Mouse (Mus musculus) MN1 (cell line): ENCODE measurements around the gene Elf2.
A peak's percentile ranks its signal among the peaks of the same experiment; 100 is the strongest.
"Not testable (repeated sequence)": the region's sequence is repeated elsewhere in the genome, so short reads cannot be mapped to it uniquely, and the experiment has no call there.

ENCODE experiments used
- DNase-seq: peaks from one replicate; pipeline ENCODE4 v3.0.0-alpha.2; 2016; ENCODE audit warnings: low spot score

Gene Elf2

GRCm38 (mm10) chr3:51233474-51233873, 107.0 kb downstream of the Elf2 start:
- no peak for DNase-seq

DNA sequence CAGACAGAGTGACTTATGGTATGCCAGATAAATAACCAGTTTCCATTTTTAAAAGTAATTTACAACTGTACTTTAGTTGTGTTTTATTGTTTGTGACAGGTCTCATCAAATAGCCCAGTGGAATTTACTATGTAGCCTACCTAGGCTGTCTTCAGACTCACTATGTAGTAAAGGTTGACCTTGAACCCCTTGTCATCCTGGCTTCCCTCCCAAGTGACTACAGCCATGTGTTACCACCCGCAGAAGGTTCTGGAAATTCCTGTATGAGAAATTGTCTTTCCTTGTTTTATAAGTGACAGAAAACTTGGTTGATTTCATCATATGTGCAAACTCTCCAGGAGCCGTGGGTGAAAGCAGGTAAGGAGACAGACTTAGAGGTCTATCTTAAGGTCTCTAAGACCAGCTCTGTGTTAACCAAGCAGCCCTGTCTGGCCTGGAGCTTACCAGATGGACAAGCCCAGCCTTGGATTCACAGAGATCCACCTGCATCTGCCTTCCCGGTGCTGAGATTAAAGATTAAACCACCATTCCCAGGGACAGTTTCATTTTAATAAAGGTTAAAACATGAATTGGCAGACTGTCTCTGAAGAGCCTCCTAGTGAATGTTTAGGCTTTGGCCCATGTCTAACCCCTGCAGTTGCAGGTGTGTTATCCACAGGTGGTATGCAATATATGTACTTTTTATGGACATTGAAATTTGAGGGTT, 108.1 kb downstream of the Elf2 start:
- DNase-seq, result no peak

- no peak for DNase-seq
Observed at GRCm38 (mm10) chr3:51231499-51231898, 109.0 kb downstream of the Elf2 start.

DNA sequence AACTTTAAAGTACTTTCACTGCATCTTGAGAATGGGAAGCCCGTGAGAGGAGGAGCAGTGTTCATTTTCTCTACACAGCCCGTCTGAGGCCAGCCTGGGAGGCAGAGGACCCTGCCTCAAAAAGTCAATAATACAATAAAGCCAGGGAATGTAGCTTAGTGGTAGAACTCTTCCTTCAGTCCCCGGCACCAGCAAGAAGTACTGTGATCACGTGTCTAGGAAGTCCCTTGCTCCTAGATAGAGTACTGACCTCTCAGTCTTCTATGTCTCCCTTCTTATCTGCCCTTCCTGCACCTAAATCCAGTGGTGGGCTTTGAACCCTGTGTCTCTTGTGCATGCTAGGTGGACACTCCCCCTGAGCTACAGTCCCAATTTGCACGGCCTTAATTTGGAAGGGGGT, 109.6 kb downstream of the Elf2 start:
- no peak for DNase-seq

GRCm38 (mm10) chr3:51230146-51230835, 110.2 kb downstream of the Elf2 start:
- DNase-seq, result no peak

DNA sequence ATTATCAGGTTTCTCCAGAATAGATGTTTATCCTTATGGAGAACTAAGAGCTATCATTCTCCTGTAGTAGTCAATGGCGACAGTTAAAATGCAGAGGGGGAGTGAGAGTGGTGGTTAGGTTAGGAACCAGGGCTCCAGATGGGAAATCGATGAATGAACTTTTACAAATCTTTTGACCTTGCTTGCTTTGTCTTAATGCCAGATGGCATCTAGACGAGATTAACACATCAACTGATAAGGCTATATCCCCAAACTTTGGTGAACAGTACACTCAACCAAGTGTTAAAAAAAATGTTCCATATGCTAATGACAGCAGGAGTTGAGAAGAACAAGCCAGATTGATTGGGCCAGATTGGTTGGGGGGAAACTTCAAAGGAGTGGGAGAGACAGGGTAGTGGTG, 111.2 kb downstream of the Elf2 start:
- no peak for DNase-seq

DNA sequence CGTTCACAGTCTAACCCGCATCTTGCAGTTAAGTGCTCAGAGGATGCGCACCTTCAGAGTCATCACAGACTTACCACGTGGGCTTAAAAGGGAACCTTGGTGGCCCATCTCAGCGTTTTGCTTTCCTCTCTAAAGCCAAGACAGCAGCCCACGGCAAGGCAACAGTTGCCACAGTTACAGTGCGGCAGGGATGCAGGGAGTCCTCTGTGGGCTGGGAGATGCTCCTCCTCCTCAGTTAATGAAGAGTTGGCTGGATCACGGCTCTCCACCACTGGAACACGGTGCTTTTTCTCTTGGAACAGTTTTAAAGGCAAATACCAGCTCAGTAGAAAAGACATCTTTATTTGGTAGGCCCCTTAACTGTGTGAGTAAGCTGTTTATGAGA, 111.7 kb downstream of the Elf2 start:
- DNase-seq, result no peak

GRCm38 (mm10) chr3:51228038-51228820, 112.2 kb downstream of the Elf2 start:
- DNase-seq, result peak; percentile 66

- no peak for DNase-seq
Observed at GRCm38 (mm10) chr3:51226601-51227000, 113.9 kb downstream of the Elf2 start.

GRCm38 (mm10) chr3:51225979-51226378, 114.5 kb downstream of the Elf2 start:
- no peak for DNase-seq

DNA sequence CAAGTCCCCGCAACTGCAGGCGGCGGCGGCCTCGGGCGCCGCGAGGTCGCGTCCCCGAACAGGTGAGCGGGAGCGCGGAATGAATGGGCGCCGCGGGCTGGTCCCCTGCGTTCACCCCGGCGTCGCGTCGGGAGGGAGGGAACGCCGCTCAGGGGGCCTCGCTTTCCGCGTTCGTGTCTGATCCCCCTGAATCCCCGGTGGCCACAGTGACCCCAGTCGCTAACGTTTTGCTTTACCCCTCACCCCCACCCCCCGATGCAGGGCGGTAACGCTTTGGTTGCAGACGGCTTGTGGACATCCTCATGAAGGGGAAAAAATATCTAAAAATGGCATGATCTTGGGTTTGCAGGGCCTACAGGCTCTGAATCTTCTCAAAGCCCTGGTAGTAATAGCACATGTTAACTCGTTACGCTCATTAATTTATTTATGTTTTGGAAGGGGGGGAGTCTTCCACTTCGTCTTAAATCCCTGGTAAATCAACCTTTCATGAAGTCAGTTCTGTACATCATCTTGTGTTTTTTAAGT, 115.2 kb downstream of the Elf2 start:
- peak; percentile 30 for DNase-seq

DNA sequence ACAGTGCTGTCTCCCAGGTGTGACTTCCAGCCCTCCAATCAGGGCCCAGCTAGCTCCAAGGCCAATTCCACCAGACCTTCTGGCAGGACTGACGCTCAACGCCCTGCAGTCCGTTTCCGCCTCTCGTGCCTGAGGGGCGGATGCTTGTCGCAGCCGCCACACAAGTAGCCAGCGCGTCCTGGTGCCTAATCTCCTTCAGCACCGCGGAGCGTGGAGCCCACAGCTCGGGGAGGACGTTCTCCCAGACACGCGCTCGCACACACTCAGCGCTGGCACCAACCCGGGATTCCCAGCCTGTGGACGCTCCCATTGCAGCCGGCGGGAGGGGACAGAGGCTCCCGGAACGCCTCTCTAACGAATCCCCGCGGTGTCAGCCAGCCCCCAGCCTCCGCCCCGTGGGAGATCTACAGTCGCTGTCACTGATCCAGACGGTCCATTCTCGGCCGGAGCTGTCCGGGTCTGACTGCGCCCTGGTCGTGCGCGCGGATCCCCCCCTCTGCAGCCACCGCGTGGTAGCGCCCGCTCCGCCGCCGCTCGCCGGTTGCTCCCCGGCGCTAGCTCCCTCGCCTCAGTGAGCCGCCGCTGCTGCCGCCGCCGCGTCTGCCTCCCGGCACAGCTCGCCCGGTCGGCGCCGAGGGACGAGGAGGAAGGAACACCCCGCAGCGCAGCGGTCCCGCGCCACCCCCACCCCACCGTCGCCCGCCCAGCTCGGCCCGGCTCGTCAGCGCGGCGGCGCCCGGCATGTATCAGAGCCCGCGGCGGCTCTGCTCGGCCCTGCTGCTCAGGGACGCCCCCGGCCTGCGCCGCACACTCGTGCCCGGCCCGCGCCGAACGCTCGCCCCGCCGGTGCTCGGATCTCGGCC, 115.9 kb downstream of the Elf2 start, which contains the start of gene Noct:
Noct (plus strand) TSS at position 85 of the 863 bp plus-strand sequence.
- DNase-seq, result peak; percentile 95

DNA sequence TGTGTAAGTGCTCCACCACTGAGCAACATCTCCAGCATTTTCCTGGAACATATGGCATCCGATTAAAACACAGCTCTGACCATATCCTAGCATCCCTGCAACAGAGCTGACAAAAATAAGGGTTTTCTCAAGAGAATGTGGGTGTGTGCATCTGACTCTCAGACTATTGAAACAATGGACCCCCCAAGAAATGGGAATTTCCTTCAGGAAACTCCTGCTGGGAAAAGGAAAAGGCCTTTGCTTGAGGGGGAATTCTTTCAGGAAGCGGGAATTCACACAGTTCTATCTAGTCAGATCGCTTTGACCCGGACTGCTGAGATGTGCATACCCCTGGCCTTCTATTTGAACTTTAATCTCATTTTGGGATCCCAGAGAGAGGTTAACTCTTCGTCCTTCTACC, 116.9 kb downstream of the Elf2 start:
- no peak for DNase-seq

DNA sequence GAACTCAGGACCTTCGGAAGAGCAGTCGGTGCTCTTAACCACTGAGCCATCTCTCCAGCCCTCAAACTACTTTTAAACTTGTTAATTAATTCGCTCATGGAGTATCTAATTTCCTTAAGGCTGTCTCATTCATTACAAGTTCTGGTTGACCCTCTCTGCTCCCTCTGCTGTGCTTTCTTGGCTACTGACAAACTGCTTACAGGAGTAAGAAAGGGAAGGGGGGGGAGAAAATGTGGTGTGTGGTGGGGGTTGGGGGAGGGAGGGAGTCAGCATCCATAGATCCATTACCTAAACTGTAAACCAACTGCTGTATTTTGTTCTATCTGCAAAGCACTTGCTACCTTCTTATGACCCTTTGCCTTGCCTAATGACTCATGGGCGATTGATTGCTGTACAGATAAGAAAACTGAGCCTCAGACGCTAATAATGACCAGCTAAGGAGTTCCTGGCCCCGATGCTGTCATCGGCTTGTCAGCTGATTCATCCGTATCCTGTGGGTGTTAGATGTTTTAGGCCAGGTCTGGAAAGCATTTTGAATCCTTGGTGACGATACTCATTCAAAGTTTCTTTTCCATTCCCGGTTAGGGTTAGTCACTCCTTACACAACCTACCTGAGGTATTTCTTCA, 117.5 kb downstream of the Elf2 start:
- peak; percentile 85 for DNase-seq

GRCm38 (mm10) chr3:51222302-51222701, 118.2 kb downstream of the Elf2 start:
- DNase-seq, result no peak

DNA sequence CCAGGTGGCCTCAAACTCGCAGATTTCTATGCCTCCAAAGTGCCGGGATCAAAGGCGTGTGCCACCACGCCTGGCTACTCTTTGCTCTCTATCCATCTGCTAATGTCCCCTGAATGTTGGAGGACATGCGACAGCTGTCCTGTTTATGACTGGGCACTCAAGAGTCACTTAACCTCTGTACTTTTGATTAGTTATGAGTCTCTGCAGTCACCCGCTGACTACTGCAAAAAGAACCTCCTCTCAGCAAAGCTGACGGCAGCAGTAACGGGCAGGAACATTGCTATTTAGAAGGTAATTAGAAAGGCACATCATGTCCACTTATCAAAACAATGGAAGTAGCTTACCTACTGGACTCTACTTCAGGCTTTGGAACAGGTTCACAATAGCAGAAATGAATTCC, 118.6 kb downstream of the Elf2 start:
- DNase-seq, result no peak

DNA sequence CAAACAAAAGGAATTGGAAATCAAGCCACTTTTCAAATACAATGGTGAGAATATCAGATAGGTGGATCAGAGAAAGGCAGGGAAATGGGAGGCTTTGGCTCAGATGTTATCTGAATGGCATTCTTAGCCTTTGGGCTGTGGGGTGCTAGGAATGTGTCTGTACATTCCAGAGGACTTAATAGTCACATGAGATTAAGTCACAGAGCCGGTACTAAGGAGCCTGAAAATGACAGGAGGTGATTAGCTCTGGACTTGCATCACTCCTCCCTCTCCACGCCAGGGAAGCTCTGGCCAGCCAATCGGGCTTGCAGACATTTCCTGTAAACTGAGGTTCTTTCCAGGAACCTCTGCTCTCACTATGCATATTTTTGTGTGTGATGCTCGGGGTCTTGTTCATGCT, 119.6 kb downstream of the Elf2 start:
- DNase-seq, result no peak

- DNase-seq, result no peak
Observed at GRCm38 (mm10) chr3:51219213-51219612, 121.2 kb downstream of the Elf2 start.

DNA sequence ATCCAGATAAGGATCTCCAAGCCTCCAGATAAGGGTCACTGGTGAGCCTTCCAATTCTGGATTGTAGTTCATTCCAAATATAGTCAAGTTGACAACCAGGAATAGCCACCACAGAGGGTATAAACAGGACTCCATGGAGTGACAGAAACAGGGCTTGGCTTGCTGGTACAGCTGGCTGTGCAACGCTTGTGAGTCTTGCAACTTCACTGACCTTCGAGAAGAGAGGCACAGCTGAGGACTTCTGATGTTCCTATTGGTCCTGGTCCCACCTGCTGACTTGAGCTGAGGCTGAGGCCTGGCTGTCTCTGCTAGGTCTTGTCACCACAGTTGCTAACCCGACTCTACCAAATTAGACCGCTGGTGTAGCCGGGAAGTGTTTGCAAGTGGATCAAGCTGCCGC, 122.1 kb downstream of the Elf2 start:
- not testable (repeated sequence) for DNase-seq

DNA sequence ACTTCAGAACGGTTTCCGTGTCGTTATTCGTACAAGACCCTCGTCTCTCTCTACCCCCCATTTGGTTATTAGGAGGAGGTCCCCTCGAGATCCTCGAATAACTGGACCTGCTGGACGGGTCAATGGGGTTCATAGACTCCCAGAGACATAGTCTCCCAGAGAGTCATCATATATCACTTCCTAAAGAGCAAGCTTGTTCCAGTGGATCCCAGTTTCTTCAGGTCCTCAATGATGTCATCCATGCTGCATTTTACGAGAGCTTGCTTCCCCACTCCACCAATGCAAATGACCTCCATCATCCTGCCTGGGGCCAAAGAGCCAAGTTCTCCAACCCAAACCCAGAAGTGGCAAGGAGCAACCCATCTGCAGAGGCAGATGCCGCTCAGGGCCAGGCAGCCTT, 124.1 kb downstream of the Elf2 start:
- DNase-seq, result not testable (repeated sequence)

GRCm38 (mm10) chr3:51215681-51216080, 124.8 kb downstream of the Elf2 start:
- DNase-seq, result no peak
